Mouse (Mus musculus) thymus, postnatal 4 days (tissue): ENCODE measurements around the gene Tram2.

Source experiments
- DNase-seq: peaks from one replicate; pipeline ENCODE4 v3.0.0; 2021

Gene Tram2

GRCm38 (mm10) chr1:20954876-20955275, 124.2 kb downstream of the Tram2 start:
- no peak for DNase-seq

DNA sequence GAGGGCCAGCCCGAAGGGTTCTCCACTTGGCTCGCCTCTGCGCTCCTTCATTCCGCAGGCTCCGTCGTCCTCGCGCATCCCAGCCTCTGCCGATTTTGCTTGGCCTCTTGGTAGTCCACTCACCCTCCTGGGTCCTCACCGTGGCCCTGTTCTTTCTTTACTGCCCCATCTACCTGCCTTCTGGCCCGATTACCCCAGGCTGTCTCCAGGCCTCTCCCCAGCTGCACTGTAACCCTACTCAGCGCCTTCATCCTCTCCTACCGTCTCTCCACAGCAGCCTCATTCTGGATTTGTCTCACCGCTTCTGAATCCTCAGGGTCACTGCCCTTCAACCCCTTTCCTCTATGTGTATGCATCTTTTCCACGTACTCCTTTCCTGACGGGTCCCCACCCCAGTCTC, 127.2 kb downstream of the Tram2 start:
- DNase-seq: no peak

DNA sequence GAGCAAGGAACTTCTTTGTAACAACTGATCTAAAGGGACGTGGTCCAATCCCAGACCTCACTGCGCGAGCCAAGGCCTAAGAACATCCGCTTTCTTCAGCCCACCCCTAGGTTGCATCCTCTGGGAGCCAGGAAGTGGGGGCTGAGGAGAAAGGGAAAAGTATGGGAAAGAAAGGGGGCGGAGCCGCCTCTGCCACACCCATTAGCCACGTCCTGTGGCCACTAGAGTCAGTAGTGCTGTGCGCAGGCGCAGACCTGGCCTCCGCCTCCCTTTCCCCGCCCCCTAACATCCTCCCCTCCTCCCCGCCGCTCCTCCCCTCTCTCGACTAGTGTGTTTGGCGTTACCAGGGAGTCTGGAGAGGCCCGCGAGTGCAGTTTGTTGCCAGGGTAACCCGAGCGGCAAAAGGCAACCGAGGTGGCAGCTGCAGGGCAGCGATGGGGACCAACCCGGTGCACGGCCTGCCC, 127.7 kb downstream of the Tram2 start, which contains the start of gene Efhc1:
Gene Efhc1, plus strand, starts transcription at position 327 of the 464 bp plus-strand sequence.
- DNase-seq: peak; percentile 91
